Mouse (Mus musculus) kidney, embryonic 15.5 days (tissue): ENCODE data around the gene Olfr1388. TPM values are rescaled to one million over a fixed set of nuclear protein-coding genes. Genes with fewer than 3 reads are reported as not detected.

ENCODE experiments used
- polyA plus RNA-seq: library from polyadenylated mRNA; unstranded; fragments of >200 nt; fragmentation: Nextera tagmentation; extraction: Ambion mirVana; gene quantifications from 2 replicates; pipeline ENCODE4 v1.2.1, GENCODE M21; 2015

The Olfr1388 gene
- polyA plus RNA-seq, 1 experiment from 2014 or later, result 0.09 TPM

Other genes starting within 250 kb of the Olfr1388 start
- gene Btnl9, start 249.5 kb upstream of the Olfr1388 start, polyA plus RNA-seq, result 2.6 and 5.6 TPM in 2 replicates
- gene Zfp62, start 233.3 kb upstream of the Olfr1388 start, polyA plus RNA-seq, result 40.5 and 41.9 TPM in 2 replicates
- 66.7 and 75.0 TPM in 2 replicates for gene Mgat1, start 192.4 kb upstream of the Olfr1388 start, polyA plus RNA-seq
- not detected in 2 replicates for gene Olfr1393, start 158.3 kb upstream of the Olfr1388 start, polyA plus RNA-seq
- gene Olfr1392, start 151.3 kb upstream of the Olfr1388 start, polyA plus RNA-seq, result 0.10 and 0.15 TPM in 2 replicates
- not detected in 2 replicates for gene Olfr10, start 131.9 kb upstream of the Olfr1388 start, polyA plus RNA-seq
- not detected in 2 replicates for gene Olfr1391, start 113.9 kb upstream of the Olfr1388 start, polyA plus RNA-seq
- gene Olfr1390, start 101.4 kb upstream of the Olfr1388 start, polyA plus RNA-seq, result not detected in 2 replicates
- gene Olfr1389, start 13.6 kb upstream of the Olfr1388 start, polyA plus RNA-seq, result not detected in 2 replicates
- gene Olfr1387, start 18.7 kb downstream of the Olfr1388 start, polyA plus RNA-seq, result not detected in 2 replicates
- gene Olfr1386, start 28.4 kb downstream of the Olfr1388 start, polyA plus RNA-seq, result not detected in 2 replicates
- not detected in 2 replicates for gene Olfr1385, start 52.4 kb downstream of the Olfr1388 start, polyA plus RNA-seq
- not detected in 2 replicates for gene Olfr1384, start 70.1 kb downstream of the Olfr1388 start, polyA plus RNA-seq
- not detected in 2 replicates for gene Olfr1383, start 83.0 kb downstream of the Olfr1388 start, polyA plus RNA-seq
- not detected in 2 replicates for gene Olfr1382, start 91.6 kb downstream of the Olfr1388 start, polyA plus RNA-seq
- gene Olfr1381, start 106.8 kb downstream of the Olfr1388 start, polyA plus RNA-seq, result 0.06 TPM in 1 of 2 replicates, not detected in the other
- not detected in 2 replicates for gene Olfr1380, start 120.3 kb downstream of the Olfr1388 start, polyA plus RNA-seq
- gene Flt4, start 172.6 kb downstream of the Olfr1388 start, polyA plus RNA-seq, result 8.3 and 10.1 TPM in 2 replicates
- gene Scgb3a1, start 227.0 kb downstream of the Olfr1388 start, polyA plus RNA-seq, result not detected in 2 replicates